Mouse (Mus musculus): ENCODE measurements around the gene Tnfrsf22.

- TF ChIP-seq FLI1 (IDR thresholded peaks at IDR 0.05; ENCODE audit: low read length) = no peak
- no peak for TF ChIP-seq GATA1 (IDR thresholded peaks at IDR 0.05; ENCODE audit: borderline replicate concordance, low read length)
Observed at GRCm38 (mm10) chr7:143696140-143696539, 46.7 kb upstream of the Tnfrsf22 start.
